Mouse (Mus musculus) midbrain, embryonic 12.5 days (tissue): Measurements from ENCODE around the gene Lrmda. TPM values are rescaled to one million over a fixed set of nuclear protein-coding genes. Genes with fewer than 3 reads are reported as not detected.

Experiments used
- ATAC-seq: fragments of 200-750 bp; cut with Nextera tagmentation; 2 replicates; pipeline ENCODE4 v1.8.0; 2017; ENCODE audit warnings: low read depth, moderate TSS enrichment, moderate library complexity; ENCODE audit not compliant: low FRiP score
- H3K27ac ChIP-seq: fragments of 300-500 bp; sonication (generic); replicated peaks from 2 replicates; pipeline ENCODE4 v1.5.1; 2016; ENCODE audit warnings: mild to moderate bottlenecking
- H3K27me3 ChIP-seq: fragments of 300-500 bp; sonication (generic); 2 replicates; pipeline ENCODE4 v1.6.1; 2016; ENCODE audit warnings: mild to moderate bottlenecking
- H3K36me3 ChIP-seq: fragments of 300-500 bp; sonication (generic); 2 replicates; pipeline ENCODE4 v1.6.1; 2016
- H3K4me1 ChIP-seq: fragments of 300-500 bp; sonication (generic); 2 replicates; pipeline ENCODE4 v1.6.1; 2016
- H3K4me2 ChIP-seq: fragments of 300-500 bp; sonication (generic); replicated peaks from 2 replicates; pipeline ENCODE4 v1.6.1; 2016; ENCODE audit warnings: mild to moderate bottlenecking, moderate library complexity
- H3K4me3 ChIP-seq: fragments of 300-500 bp; sonication (generic); 2 replicates; pipeline ENCODE4 v1.5.1; 2016; ENCODE audit warnings: mild to moderate bottlenecking
- H3K9ac ChIP-seq: fragments of 300-500 bp; sonication (generic); replicated peaks from 2 replicates; pipeline ENCODE4 v1.6.1; 2016; ENCODE audit warnings: mild to moderate bottlenecking, moderate library complexity
- H3K9me3 ChIP-seq: fragments of 300-500 bp; sonication (generic); 2 replicates; pipeline ENCODE4 v1.6.1; 2016; ENCODE audit warnings: mild to moderate bottlenecking
- WGBS: fragments of 180-500 bp; shearing (Covaris S2); methylation state at CpG from one replicate; pipeline ENCODE4 v1.1.7; 2016; 5-methylcytosine and 5-hydroxymethylcytosine counted together
- polyA plus RNA-seq: library from polyadenylated mRNA; unstranded; fragments of >200 nt; fragmentation: Nextera tagmentation; extraction: Ambion mirVana; gene quantifications from 2 replicates; pipeline ENCODE4 v1.2.1, GENCODE M21; 2016

The Lrmda gene
- polyA plus RNA-seq, 1 experiment from 2014 or later = not detected

DNA sequence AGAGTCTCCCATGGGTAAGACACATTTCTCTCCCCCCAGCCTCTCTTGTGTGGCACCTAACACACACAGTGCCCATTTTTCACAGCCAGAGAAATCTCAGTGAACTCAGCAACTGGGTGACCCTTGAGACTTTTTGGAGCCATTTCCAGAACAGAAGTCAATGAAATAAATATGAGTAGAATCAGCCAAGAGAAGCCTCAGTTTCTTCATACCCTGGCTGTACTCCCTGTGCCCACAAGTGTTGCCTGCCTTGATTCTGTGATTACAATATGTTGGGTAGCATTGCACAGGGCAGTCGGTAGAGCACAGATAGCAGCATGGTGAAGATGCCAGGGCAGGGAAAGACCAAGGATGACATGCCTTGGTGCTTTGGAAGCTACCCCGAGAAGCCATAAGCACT is 69.1 kb downstream of the Lrmda start:
- ATAC-seq = no peak

DNA sequence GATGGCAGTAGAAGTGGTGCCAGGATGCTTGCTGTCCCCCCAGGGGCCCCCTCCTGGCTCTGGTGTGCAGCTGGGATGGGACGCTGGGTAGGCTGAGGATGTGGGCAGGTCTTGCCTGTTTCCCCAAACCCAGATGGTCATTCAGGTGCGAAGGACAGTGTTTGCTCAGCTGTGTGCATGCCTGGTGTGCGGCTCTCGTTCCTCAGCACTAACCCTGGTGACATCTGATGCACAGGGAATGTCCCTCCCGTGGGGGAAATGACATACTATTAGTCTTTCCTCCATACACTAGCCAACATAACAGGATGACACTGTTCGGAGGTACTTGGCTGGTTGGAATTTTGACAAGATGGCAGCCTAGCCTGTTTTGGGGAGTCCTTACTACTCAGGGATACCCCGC is 69.8 kb downstream of the Lrmda start:
- peaks cover 7% of the 10 kb centered on the region for H3K9me3 ChIP-seq
- H3K4me3 ChIP-seq = no peak overlapping the region
- 82% methylated on average over 7 of the region's 7 CpGs for WGBS
- H3K36me3 ChIP-seq = no peaks in the 10 kb centered on the region
- no peak for ATAC-seq
- H3K4me2 ChIP-seq = no peak overlapping the region
- H3K9ac ChIP-seq = no peak overlapping the region
- no peak overlapping the region for H3K27ac ChIP-seq
- 0 out of 2 replicates have a peak, but pooled peaks cover 15% of the 10 kb centered on the region for H3K4me1 ChIP-seq
- H3K27me3 ChIP-seq = peaks cover 22% of the 10 kb centered on the region

More for the DNA sequence above, 69.1 kb downstream of the Lrmda start:
- peaks cover 7% of the 10 kb centered on the region for H3K9me3 ChIP-seq
- no peak overlapping the region for H3K4me3 ChIP-seq
- no peaks in the 10 kb centered on the region for H3K36me3 ChIP-seq
- no peak overlapping the region for H3K9ac ChIP-seq
- no peak overlapping the region for H3K4me2 ChIP-seq
- 95% methylated on average over 2 of the region's 2 CpGs for WGBS
- H3K4me1 ChIP-seq = peaks cover 19% of the 10 kb centered on the region; the same call in 1 of the 2 replicates
- H3K27ac ChIP-seq = no peak overlapping the region
- peaks cover 21% of the 10 kb centered on the region; the same call in 1 of the 2 replicates for H3K27me3 ChIP-seq

DNA sequence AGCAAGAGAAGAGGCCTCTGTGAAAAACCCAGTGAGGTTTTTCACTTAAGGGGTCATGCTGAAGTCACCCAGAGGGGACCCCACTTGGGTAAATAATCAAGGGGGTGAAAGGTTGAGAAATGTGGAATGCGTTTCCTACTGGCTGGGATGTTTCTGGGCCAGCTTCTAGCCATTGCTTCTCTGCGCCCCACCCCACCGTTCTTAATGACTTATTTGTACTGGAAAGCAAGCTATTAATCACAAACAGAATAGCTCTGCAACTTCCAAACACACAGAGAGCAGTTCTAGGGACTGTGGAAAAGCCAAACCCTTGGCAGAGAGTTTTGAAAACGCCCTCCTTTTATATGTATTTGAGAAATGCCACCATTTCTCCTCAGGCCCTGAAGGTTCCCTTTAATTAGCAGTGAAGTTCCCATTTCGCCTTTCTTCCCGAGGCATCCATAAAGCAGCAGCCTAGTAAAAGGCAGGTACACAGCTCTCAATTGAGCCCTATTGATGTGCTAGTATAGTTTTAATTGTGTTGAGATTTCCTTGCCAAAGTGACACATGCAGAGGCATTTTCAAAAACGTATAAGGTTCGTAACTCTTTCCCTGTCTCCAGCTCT is 70.5 kb downstream of the Lrmda start:
- no peak overlapping the region for H3K9ac ChIP-seq
- no peak overlapping the region for H3K4me3 ChIP-seq
- no peak overlapping the region for H3K4me2 ChIP-seq
- H3K36me3 ChIP-seq = no peaks in the 10 kb centered on the region
- 0 out of 2 replicates have a peak, but pooled peaks cover 15% of the 10 kb centered on the region for H3K4me1 ChIP-seq
- no peak for ATAC-seq
- H3K27me3 ChIP-seq = peaks cover 21% of the 10 kb centered on the region
- H3K9me3 ChIP-seq = peaks cover 7% of the 10 kb centered on the region
- no peak overlapping the region for H3K27ac ChIP-seq
- WGBS = 80% methylated on average over 8 of the region's 8 CpGs

DNA sequence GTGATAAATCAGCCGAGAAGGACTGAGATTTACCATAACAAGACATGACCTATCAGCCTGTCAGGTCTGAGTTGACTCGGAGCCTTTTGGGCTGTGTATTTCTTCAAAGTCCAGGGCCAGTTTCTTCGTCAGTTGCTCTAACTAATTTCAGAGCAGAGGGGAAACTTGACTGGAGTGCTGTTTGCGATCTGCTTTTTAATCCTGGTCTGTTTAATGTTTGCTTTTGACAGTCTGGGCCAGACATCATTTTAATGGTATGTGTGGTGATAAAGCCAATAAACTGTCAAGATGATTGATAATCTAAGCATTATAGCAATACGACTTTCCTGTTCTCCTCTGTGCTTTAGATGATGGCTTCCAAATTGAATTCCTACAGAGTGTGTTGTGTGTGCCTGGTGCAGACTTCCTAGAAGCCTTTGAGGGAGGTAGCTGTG is 71.3 kb downstream of the Lrmda start:
- H3K4me1 ChIP-seq = 0 out of 2 replicates have a peak, but pooled peaks cover 15% of the 10 kb centered on the region
- H3K4me2 ChIP-seq = no peak overlapping the region
- no peak overlapping the region for H3K27ac ChIP-seq
- no peak overlapping the region for H3K9ac ChIP-seq
- ATAC-seq = no peak
- H3K36me3 ChIP-seq = no peaks in the 10 kb centered on the region
- WGBS = 73% methylated on average over 5 of the region's 5 CpGs
- H3K9me3 ChIP-seq = peaks cover 7% of the 10 kb centered on the region
- peaks cover 16% of the 10 kb centered on the region; the same call in 1 of the 2 replicates for H3K27me3 ChIP-seq
- no peak overlapping the region for H3K4me3 ChIP-seq

DNA sequence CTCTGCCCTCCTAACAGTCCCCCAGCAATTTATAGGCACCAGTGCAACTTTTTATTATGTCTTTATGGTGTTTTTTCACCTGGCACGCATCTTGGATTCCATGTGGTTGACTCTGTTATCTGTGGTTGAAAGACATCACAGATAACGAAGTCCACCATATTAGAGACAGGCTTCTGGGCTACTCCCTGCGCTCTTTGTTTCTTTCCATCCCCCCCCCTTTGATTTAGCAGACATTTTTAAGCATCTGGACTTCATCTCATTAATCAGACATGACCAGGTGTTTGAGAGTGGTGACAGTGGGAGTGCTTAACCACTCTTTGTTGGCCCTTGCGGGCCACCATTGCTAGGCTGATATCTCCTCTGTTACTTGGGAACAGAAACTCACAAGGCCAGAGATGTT is 71.8 kb downstream of the Lrmda start:
- Histone ChIP-seq H3K4me1 (0 out of 2 replicates have a peak, but pooled peaks cover 15% of the 10 kb centered on the region), H3K27ac (no peak overlapping the region), H3K36me3 (no peaks in the 10 kb centered on the region), H3K9me3 (peaks cover 7% of the 10 kb centered on the region), H3K9ac (no peak overlapping the region), H3K27me3 (peaks cover 11% of the 10 kb centered on the region; the same call in 1 of the 2 replicates), H3K4me2 (no peak overlapping the region), H3K4me3 (no peak overlapping the region)
- no peak for ATAC-seq
- 88% methylated on average over 4 of the region's 4 CpGs for WGBS

DNA sequence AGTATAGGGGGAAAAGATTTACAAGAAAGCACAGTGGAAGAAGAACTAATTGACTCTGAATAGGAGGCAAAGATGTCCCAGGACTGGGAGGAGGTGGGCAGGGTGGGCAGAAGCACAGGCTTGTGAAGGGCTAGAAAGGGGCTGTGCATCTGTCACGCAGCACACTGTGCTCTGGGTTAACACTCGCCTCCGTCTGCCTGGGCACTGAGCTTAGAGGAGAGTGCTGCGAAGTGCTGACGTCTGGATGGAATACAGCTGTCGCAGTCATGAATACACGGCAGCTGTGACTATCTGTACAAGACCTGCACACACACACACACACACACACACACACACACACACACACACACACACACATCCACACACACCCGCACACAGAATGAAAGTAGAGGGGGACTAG is 73.6 kb downstream of the Lrmda start:
- 52% methylated on average over 8 of the region's 8 CpGs for WGBS
- no peak for ATAC-seq
- Histone ChIP-seq H3K9me3 (peaks cover 5% of the 10 kb centered on the region), H3K27me3 (peaks cover 11% of the 10 kb centered on the region; the same call in 1 of the 2 replicates), H3K4me3 (no peak overlapping the region), H3K27ac (no peak overlapping the region), H3K9ac (no peak overlapping the region), H3K4me2 (no peak overlapping the region), H3K36me3 (no peaks in the 10 kb centered on the region), H3K4me1 (0 out of 2 replicates have a peak, but pooled peaks cover 15% of the 10 kb centered on the region)

DNA sequence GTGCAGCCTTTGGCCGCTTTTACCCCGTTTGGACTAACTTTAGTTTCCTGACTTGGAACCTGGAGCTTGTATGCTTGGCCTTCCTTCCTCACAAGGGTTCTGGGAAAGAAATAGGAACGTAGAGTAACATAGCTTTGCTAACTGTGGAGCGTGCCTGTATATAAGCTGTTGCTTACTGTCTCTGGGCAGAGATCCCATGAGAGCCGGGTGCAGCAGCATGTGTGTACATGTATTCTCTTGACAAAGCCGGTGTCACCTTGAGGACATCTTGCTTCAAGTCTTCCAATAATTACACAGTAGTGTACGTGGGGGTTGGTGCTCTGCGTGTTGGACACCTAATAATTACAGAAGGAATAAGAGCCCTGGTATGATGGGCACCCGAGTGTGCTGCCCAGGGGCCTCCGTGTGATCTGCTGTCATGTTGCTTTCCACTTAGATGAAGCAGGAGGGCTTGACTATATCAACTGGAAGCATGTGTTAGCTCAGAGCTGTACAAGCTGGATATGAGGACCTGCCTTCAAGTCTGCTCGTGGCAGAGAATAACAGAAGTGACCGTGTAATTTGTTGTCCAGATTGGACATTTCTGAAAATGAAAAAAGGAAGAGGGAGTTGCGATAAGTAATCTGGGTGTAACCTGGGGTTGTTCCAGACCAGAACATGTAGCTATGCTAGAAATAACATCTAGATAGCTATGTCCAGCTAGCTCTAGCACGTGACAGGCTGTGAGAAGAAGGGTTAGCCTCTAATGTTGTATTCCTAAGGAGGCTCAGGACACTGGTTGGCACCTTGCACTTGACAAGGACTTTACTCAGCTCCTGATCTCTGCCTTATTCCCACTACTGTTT is 82.7 kb downstream of the Lrmda start:
- Histone ChIP-seq H3K36me3 (no peaks in the 10 kb centered on the region), H3K4me2 (no peak overlapping the region), H3K4me1 (no peaks in the 10 kb centered on the region), H3K27me3 (peaks cover 15% of the 10 kb centered on the region), H3K9ac (no peak overlapping the region), H3K9me3 (peaks cover 4% of the 10 kb centered on the region), H3K4me3 (no peak overlapping the region), H3K27ac (no peak overlapping the region)
- ATAC-seq = no peak
- WGBS = 91% methylated on average over 14 of the region's 14 CpGs

DNA sequence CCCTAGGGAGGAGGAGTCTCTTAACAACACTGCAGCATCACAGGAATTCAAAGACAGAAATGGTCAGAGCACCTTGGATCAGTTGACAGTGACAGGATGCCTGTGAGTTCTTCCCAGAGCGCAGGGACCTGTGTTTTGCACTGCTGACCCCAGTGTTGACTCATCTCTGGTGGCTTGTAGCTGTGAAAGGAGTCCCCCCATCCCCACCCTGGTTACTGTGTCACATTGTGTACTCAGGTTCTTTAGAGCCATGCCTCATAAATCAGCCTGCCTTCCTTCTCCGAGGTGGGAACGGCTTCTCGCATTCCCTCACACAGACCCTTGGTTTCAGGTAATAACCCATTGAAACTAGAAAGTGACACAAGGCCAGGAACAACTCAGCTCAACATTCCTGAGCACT is 86.3 kb downstream of the Lrmda start:
- H3K9ac ChIP-seq = no peak overlapping the region
- H3K4me2 ChIP-seq = no peak overlapping the region
- H3K4me1 ChIP-seq = no peaks in the 10 kb centered on the region; the same call in 1 of the 2 replicates
- H3K27ac ChIP-seq = no peak overlapping the region
- no peaks in the 10 kb centered on the region for H3K9me3 ChIP-seq
- no peak for ATAC-seq
- 80% methylated on average over 4 of the region's 4 CpGs for WGBS
- H3K36me3 ChIP-seq = no peaks in the 10 kb centered on the region
- H3K27me3 ChIP-seq = peaks cover 44% of the 10 kb centered on the region
- no peak overlapping the region for H3K4me3 ChIP-seq

DNA sequence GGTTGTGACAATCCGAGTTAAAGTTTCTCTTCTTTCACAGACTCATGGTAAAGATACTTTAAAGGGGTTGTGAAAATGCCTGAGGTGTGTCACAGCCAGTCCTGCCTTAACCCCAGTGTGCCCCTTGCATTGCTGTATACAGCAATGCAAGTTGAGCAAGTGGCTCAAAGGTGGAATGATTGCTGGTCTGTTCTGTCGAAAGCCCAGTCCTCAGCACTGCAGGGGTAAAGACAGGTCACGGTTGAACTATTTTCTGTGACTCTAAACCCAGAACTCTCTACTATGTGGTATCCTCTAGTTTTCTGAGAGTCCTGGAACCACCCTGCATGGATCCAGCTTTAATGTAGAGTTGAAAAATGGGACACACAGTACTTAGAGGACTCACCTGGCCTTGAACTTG is 87.3 kb downstream of the Lrmda start:
- WGBS = 70% methylated on average over 3 of the region's 3 CpGs
- Histone ChIP-seq H3K9ac (no peak overlapping the region), H3K36me3 (no peaks in the 10 kb centered on the region), H3K4me1 (no peaks in the 10 kb centered on the region; the same call in 1 of the 2 replicates), H3K4me2 (no peak overlapping the region), H3K27me3 (peaks cover 49% of the 10 kb centered on the region), H3K9me3 (no peaks in the 10 kb centered on the region), H3K27ac (no peak overlapping the region), H3K4me3 (no peak overlapping the region)
- no peak for ATAC-seq

DNA sequence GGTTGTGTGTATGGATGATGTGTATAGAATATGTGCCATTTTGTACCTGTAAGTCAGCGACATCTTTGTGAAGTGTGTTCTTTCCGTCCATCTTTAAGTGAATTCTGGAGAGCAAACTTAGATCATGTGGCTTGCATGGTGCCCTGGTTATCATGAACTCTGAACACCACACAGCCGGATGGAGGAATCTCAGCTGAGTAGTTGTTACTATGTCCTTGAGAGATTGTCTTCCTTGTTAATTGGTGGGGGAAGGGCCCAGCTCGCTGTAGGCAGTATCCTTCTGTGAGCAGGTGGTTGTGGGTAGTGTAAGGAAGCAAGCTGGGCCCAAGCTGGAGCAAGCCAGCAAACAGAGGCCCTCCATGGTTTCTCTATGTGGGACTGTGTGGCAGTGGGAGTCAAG is 89.9 kb downstream of the Lrmda start:
- H3K36me3 ChIP-seq = no peaks in the 10 kb centered on the region
- no peaks in the 10 kb centered on the region for H3K9me3 ChIP-seq
- H3K9ac ChIP-seq = no peak overlapping the region
- H3K4me1 ChIP-seq = peaks cover 10% of the 10 kb centered on the region
- no peak overlapping the region for H3K27ac ChIP-seq
- no peak for ATAC-seq
- no peak overlapping the region for H3K4me3 ChIP-seq
- 81% methylated on average over 4 of the region's 4 CpGs for WGBS
- peaks cover 53% of the 10 kb centered on the region for H3K27me3 ChIP-seq
- H3K4me2 ChIP-seq = no peak overlapping the region

DNA sequence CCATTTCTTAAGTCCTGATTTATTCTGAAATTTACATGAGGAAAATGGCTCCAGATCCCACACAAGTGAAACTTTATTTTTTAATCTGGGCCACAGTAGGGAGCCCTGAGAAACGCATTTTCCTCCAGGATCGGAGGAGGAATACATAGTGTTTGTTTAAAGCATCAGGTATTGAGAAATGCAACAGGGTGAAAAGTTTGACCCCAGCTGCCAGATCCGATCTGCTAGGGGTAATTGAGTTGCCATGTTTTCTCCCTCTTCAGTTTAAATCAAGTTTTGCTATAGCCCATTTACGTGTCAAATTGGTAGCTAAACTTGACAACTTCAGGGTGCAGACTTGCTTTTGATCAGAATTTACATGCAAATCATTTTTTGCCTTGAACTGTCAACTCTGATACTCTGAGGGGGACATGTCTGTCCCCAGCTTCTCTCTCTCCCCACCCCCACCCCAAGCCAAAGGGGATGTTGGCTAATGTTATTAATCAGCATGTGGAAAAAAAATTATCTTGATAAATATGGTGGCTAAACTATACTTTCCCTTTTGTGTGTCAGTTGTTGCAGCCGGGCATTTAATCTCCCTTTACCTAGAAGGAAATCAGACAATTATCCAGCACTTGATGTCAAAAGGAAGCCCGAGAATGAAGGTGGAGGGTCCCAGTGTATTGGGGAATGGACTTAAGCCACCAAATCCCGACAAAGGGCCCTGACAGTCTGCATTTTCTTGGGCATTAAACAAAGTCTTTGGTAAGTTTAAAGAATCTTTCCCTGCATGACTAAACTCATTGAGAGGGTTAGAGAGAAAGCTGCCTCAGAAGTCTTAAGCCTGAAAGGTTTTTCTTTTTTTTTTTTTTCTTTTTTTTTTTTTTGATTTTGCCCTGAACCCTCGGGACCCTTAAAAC is 94.2 kb downstream of the Lrmda start:
- Histone ChIP-seq H3K27me3 (peaks cover 44% of the 10 kb centered on the region), H3K27ac (no peak overlapping the region), H3K9me3 (no peaks in the 10 kb centered on the region), H3K4me3 (no peak overlapping the region), H3K4me1 (peaks cover 18% of the 10 kb centered on the region), H3K9ac (no peak overlapping the region), H3K36me3 (no peaks in the 10 kb centered on the region), H3K4me2 (0 out of 2 replicates have a peak overlapping the region, but pooled peaks have one; percentile 15)
- peak; percentile 85 for ATAC-seq
- WGBS = 3% methylated on average over 8 of the region's 8 CpGs
